Mouse (Mus musculus): ENCODE results near the gene Dgkb.

DNA sequence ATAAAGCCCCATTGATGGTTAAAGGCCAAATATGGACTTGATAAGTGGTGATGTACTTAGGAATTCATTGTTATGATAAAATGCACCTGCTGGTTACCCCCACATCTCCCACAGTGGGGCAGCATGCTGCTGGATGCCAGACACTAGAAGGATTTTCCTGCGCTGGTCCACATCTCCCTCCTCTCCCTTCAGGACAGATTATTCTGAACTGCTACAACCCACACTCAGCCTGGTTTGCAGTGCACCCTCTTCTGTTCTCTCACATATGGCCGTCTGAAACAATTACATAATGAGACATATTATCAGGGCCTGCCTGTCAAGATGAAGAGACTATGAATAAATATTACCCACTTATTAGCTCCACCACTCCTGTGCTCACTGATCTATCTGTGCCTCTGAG is 780.6 kb downstream of the Dgkb start:
- TF ChIP-seq POLR2A (IDR thresholded peaks at IDR 0.05; ENCODE audit: control insufficient read depth, extremely low read depth, insufficient read depth, low read length, poor library complexity) (no peak), CTCF (IDR thresholded peaks at IDR 0.05; ENCODE audit: borderline replicate concordance, control insufficient read depth, extremely low read depth, insufficient read depth, low read length, poor library complexity) (no peak)

Data from thymus, adult 2 months (tissue).